Comparison of ENCODE assay signal across 11 mouse cellular contexts in the genomic region with DNA sequence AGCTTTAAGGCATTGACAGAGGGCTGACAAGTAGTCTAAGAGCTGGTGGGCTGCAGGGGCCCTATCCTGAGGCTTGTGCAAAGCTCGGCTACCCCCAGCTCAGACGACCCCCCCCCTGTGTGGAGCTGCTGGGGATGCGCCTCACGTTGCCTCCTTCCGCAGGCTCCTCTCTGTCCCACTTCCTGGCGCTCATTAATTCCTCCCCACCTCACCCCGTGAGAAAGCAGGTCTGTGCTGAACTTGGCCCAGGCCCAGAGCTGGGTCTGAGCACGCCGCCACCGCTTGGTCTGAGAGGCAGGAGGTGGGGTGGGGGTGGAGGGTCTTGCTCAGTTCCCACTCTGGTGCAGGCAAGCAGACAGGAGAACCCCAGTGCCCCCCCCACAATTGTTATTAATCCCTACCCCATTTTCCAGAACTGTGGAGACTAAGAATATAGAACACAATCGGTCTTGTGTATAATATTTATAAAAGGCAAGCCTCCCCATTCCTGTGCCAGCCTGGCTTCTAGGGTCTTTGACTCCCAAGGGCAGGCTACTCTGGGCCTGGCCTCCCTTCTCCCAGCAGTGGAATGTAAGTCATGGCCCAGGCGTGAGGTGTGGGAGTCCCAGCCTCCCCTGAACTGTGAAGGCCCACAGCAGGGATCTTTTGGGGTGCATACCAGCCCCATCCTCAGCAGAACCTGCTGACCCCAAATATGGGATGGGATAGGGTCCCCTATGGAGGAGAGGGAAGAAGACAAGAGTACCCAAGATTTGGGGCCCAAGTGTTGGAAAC. TPM values are rescaled to one million over a fixed set of nuclear protein-coding genes. Genes with fewer than 3 reads are reported as not detected.
A peak's percentile ranks its signal among the peaks of the same experiment; 100 is the strongest.
DNase-seq lines count a peak whose midpoint lies in the region; ATAC-seq and TF ChIP-seq lines count a peak whose summit lies in the region.
"Had no signal": no experiment of that assay in that cellular context is flagged by ENCODE, and none has a peak within 500 bp of the region (broad histone marks: within the 10 kb centered on the region; RNA-seq: fewer than 3 reads in every experiment).

No protein-coding gene starts in this region.

- WGBS in kidney, postnatal 0 days: 32% methylated on average over 12 of the region's 12 CpGs
- 50% methylated on average over 12 of the region's 12 CpGs for WGBS in embryonic facial prominence, embryonic 11.5 days
- 17% methylated on average over 12 of the region's 12 CpGs for WGBS in forebrain, postnatal 0 days
- 31% methylated on average over 12 of the region's 12 CpGs for WGBS in midbrain, embryonic 13.5 days

- H3K4me3 ChIP-seq in kidney, postnatal 0 days (replicated peaks; ENCODE audit: low read depth, low read length): no peak overlapping the region
- H3K4me3 ChIP-seq in embryonic facial prominence, embryonic 11.5 days (ENCODE audit: low read depth, low read length): no peak overlapping the region
- H3K4me3 ChIP-seq in forebrain, postnatal 0 days (ENCODE audit: low read depth, low read length): no peak overlapping the region
- H3K4me3 ChIP-seq in midbrain, embryonic 13.5 days (replicated peaks): no peak overlapping the region
- H3K4me3 ChIP-seq: myocyte had no signal

- H3K9ac ChIP-seq in kidney, postnatal 0 days (ENCODE audit: low read depth, low read length): no peak overlapping the region
- H3K9ac ChIP-seq in embryonic facial prominence, embryonic 11.5 days (replicated peaks; ENCODE audit: low read length): no peak overlapping the region; the same call in 1 of the 2 replicates
- H3K9ac ChIP-seq in forebrain, postnatal 0 days: no peak overlapping the region
- H3K9ac ChIP-seq in midbrain, embryonic 13.5 days (replicated peaks): no peak overlapping the region
- H3K9ac ChIP-seq: liver, embryonic 14.5 days had no signal

- H3K4me2 ChIP-seq in kidney, postnatal 0 days (ENCODE audit: low read length): no peak overlapping the region
- H3K4me2 ChIP-seq in embryonic facial prominence, embryonic 11.5 days (ENCODE audit: low read depth, low read length): no peak overlapping the region
- no peak overlapping the region for H3K4me2 ChIP-seq in forebrain, postnatal 0 days (ENCODE audit: low read depth)
- no peak overlapping the region for H3K4me2 ChIP-seq in midbrain, embryonic 13.5 days (replicated peaks)

- no peaks in the 10 kb centered on the region for H3K36me3 ChIP-seq in kidney, postnatal 0 days (ENCODE audit: insufficient read depth, low read length)
- H3K36me3 ChIP-seq in embryonic facial prominence, embryonic 11.5 days (replicated peaks; ENCODE audit: control insufficient read depth, insufficient read depth, low read depth, low read length): no peaks in the 10 kb centered on the region
- no peaks in the 10 kb centered on the region for H3K36me3 ChIP-seq in forebrain, postnatal 0 days (ENCODE audit: insufficient read depth)
- no peaks in the 10 kb centered on the region for H3K36me3 ChIP-seq in midbrain, embryonic 13.5 days

- 0 out of 2 replicates have a peak, but pooled peaks have one; percentile 19 for ATAC-seq in kidney, postnatal 0 days (replicated peaks; ENCODE audit: low FRiP score, low read depth)
- 0 out of 2 replicates have a peak, but pooled peaks have one; percentile 10 for ATAC-seq in embryonic facial prominence, embryonic 11.5 days (replicated peaks; ENCODE audit: insufficient number of reproducible peaks, low FRiP score, low TSS enrichment, low read depth)
- ATAC-seq in forebrain, postnatal 0 days: peak; percentile 85
- peak; percentile 83 for ATAC-seq in midbrain, embryonic 13.5 days

- TF ChIP-seq CTCF in kidney, postnatal 0 days (IDR thresholded peaks at IDR 0.05; ENCODE audit: low read depth): no peak
- no peak for TF ChIP-seq CTCF in forebrain, postnatal 0 days (IDR thresholded peaks at IDR 0.05; ENCODE audit: low read depth)

- H3K27me3 ChIP-seq in kidney, postnatal 0 days (ENCODE audit: insufficient read depth, low read length): no peaks in the 10 kb centered on the region
- no peaks in the 10 kb centered on the region for H3K27me3 ChIP-seq in embryonic facial prominence, embryonic 11.5 days (ENCODE audit: control insufficient read depth, insufficient read depth, low read length)
- H3K27me3 ChIP-seq in forebrain, postnatal 0 days (ENCODE audit: insufficient read depth, low read length): no peaks in the 10 kb centered on the region
- H3K27me3 ChIP-seq in midbrain, embryonic 13.5 days: no peaks in the 10 kb centered on the region

- no peak for DNase-seq in kidney, postnatal 0 days (ENCODE audit: low spot score)
- no peak for DNase-seq in kidney, postnatal 14 days
- DNase-seq in embryonic facial prominence, embryonic 11.5 days (ENCODE audit: low spot score): no peak
- no peak for DNase-seq in forebrain, postnatal 0 days
- DNase-seq in thymus, postnatal 0 days (ENCODE audit: low spot score): no peak
- DNase-seq in adrenal gland, adult 2 months: no peak
- no peak for DNase-seq in kidney, adult 18-20 months
- DNase-seq: kidney, adult 2 months had no signal

- H3K4me1 ChIP-seq in kidney, postnatal 0 days (replicated peaks; ENCODE audit: insufficient read depth, low read length): no peaks in the 10 kb centered on the region; the same call in 1 of the 2 replicates
- no peaks in the 10 kb centered on the region for H3K4me1 ChIP-seq in embryonic facial prominence, embryonic 11.5 days (ENCODE audit: control insufficient read depth, insufficient read depth, low read length)
- H3K4me1 ChIP-seq in forebrain, postnatal 0 days (ENCODE audit: insufficient read depth): no peaks in the 10 kb centered on the region
- peaks cover 20% of the 10 kb centered on the region for H3K4me1 ChIP-seq in midbrain, embryonic 13.5 days (replicated peaks)

- no peaks in the 10 kb centered on the region for H3K9me3 ChIP-seq in kidney, postnatal 0 days (replicated peaks; ENCODE audit: low read length)
- H3K9me3 ChIP-seq in embryonic facial prominence, embryonic 11.5 days (replicated peaks; ENCODE audit: control insufficient read depth, low read length): no peaks in the 10 kb centered on the region
- no peaks in the 10 kb centered on the region for H3K9me3 ChIP-seq in forebrain, postnatal 0 days (ENCODE audit: low read length)
- H3K9me3 ChIP-seq in midbrain, embryonic 13.5 days: no peaks in the 10 kb centered on the region

- no peak overlapping the region for H3K27ac ChIP-seq in kidney, postnatal 0 days
- H3K27ac ChIP-seq in embryonic facial prominence, embryonic 11.5 days (replicated peaks; ENCODE audit: low read depth, low read length): no peak overlapping the region
- H3K27ac ChIP-seq in forebrain, postnatal 0 days (ENCODE audit: low read depth, low read length): peak overlapping the region; percentile 71
- peak overlapping the region; percentile 61 for H3K27ac ChIP-seq in midbrain, embryonic 13.5 days
- H3K27ac ChIP-seq: liver, embryonic 14.5 days had no signal

RNA-seq across cellular contexts. Expression of a gene that starts 15.7 kb away (rescaled TPM):
- 351 and 359 TPM in 2 replicates for polyA plus RNA-seq in kidney, postnatal 0 days (2015; fragmentation: Nextera tagmentation; extraction: Ambion mirVana)
- 369 and 379 TPM in 2 replicates for polyA plus RNA-seq in embryonic facial prominence, embryonic 11.5 days (2014; fragmentation: Nextera tagmentation; extraction: Ambion mirVana)
- total RNA-seq in forebrain, postnatal 0 days (2014; rRNA removed): 200 and 223 TPM in 2 replicates
- polyA plus RNA-seq in forebrain, postnatal 0 days (2015; fragmentation: Nextera tagmentation; extraction: Ambion mirVana): 267 and 287 TPM in 2 replicates
- 399 and 416 TPM in 2 replicates for polyA plus RNA-seq in midbrain, embryonic 13.5 days (2015; fragmentation: Nextera tagmentation; extraction: Ambion mirVana)
- 466 and 479 TPM in 2 replicates for polyA plus RNA-seq in thymus, postnatal 0 days (2015; fragmentation: Nextera tagmentation; extraction: Ambion mirVana)
- total RNA-seq in adrenal gland, adult 2 months (2021): 100 to 1,000 TPM; 198 to 278 TPM
- 330 and 345 TPM in 2 replicates for polyA plus RNA-seq in adrenal gland, adult 2 months (2012; rRNA removed)

RNA-seq across cellular contexts. Expression of a gene that starts 18.4 kb away (rescaled TPM):
- 12.9 and 14.7 TPM in 2 replicates for polyA plus RNA-seq in kidney, postnatal 0 days (2015; fragmentation: Nextera tagmentation; extraction: Ambion mirVana)
- 7.0 and 7.6 TPM in 2 replicates for polyA plus RNA-seq in embryonic facial prominence, embryonic 11.5 days (2014; fragmentation: Nextera tagmentation; extraction: Ambion mirVana)
- total RNA-seq in forebrain, postnatal 0 days (2014; rRNA removed): 43.5 and 60.9 TPM in 2 replicates
- 38.7 and 39.8 TPM in 2 replicates for polyA plus RNA-seq in forebrain, postnatal 0 days (2015; fragmentation: Nextera tagmentation; extraction: Ambion mirVana)
- polyA plus RNA-seq in midbrain, embryonic 13.5 days (2015; fragmentation: Nextera tagmentation; extraction: Ambion mirVana): 18.7 and 22.0 TPM in 2 replicates
- polyA plus RNA-seq in thymus, postnatal 0 days (2015; fragmentation: Nextera tagmentation; extraction: Ambion mirVana): 0.60 and 1.1 TPM in 2 replicates
- total RNA-seq in adrenal gland, adult 2 months (2021): 1 to 10 TPM in 1 of 2 experiments, under 1 TPM in 1; 0.48 to 2.7 TPM
- 1.7 and 4.1 TPM in 2 replicates for polyA plus RNA-seq in adrenal gland, adult 2 months (2012; rRNA removed)

RNA-seq across cellular contexts. Expression of a gene that starts 28.6 kb away (rescaled TPM):
- polyA plus RNA-seq in kidney, postnatal 0 days (2015; fragmentation: Nextera tagmentation; extraction: Ambion mirVana): 0.89 and 1.2 TPM in 2 replicates
- polyA plus RNA-seq in embryonic facial prominence, embryonic 11.5 days (2014; fragmentation: Nextera tagmentation; extraction: Ambion mirVana): 1.4 TPM in 1 of 2 replicates, not detected in the other
- total RNA-seq in forebrain, postnatal 0 days (2014; rRNA removed): 0.24 TPM in 1 of 2 replicates, not detected in the other
- 0.73 and 1.8 TPM in 2 replicates for polyA plus RNA-seq in forebrain, postnatal 0 days (2015; fragmentation: Nextera tagmentation; extraction: Ambion mirVana)
- 2.4 and 2.7 TPM in 2 replicates for polyA plus RNA-seq in midbrain, embryonic 13.5 days (2015; fragmentation: Nextera tagmentation; extraction: Ambion mirVana)
- polyA plus RNA-seq in thymus, postnatal 0 days (2015; fragmentation: Nextera tagmentation; extraction: Ambion mirVana): 0.62 and 0.85 TPM in 2 replicates
- total RNA-seq in adrenal gland, adult 2 months (2021): under 1 TPM in 1 of 2 experiments, not detected in 1; 0.37 TPM
- 0.10 and 0.16 TPM in 2 replicates for polyA plus RNA-seq in adrenal gland, adult 2 months (2012; rRNA removed)
- polyA plus RNA-seq: myocyte had no signal

RNA-seq across cellular contexts. Expression of a gene that starts 41.9 kb away (rescaled TPM):
- 30.5 and 33.3 TPM in 2 replicates for polyA plus RNA-seq in kidney, postnatal 0 days (2015; fragmentation: Nextera tagmentation; extraction: Ambion mirVana)
- polyA plus RNA-seq in embryonic facial prominence, embryonic 11.5 days (2014; fragmentation: Nextera tagmentation; extraction: Ambion mirVana): 1.1 and 1.3 TPM in 2 replicates
- 6.5 and 6.6 TPM in 2 replicates for total RNA-seq in forebrain, postnatal 0 days (2014; rRNA removed)
- polyA plus RNA-seq in forebrain, postnatal 0 days (2015; fragmentation: Nextera tagmentation; extraction: Ambion mirVana): 3.9 and 4.4 TPM in 2 replicates
- polyA plus RNA-seq in midbrain, embryonic 13.5 days (2015; fragmentation: Nextera tagmentation; extraction: Ambion mirVana): 2.3 and 2.7 TPM in 2 replicates
- 1.4 and 1.8 TPM in 2 replicates for polyA plus RNA-seq in thymus, postnatal 0 days (2015; fragmentation: Nextera tagmentation; extraction: Ambion mirVana)
- total RNA-seq in adrenal gland, adult 2 months (2021): 1 to 10 TPM; 3.7 to 4.1 TPM
- 8.3 and 10.4 TPM in 2 replicates for polyA plus RNA-seq in adrenal gland, adult 2 months (2012; rRNA removed)

RNA-seq across cellular contexts. Expression of a gene that starts 59.4 kb away (rescaled TPM):
- 16.2 and 17.3 TPM in 2 replicates for polyA plus RNA-seq in kidney, postnatal 0 days (2015; fragmentation: Nextera tagmentation; extraction: Ambion mirVana)
- 17.6 and 17.7 TPM in 2 replicates for polyA plus RNA-seq in embryonic facial prominence, embryonic 11.5 days (2014; fragmentation: Nextera tagmentation; extraction: Ambion mirVana)
- 56.6 and 61.4 TPM in 2 replicates for total RNA-seq in forebrain, postnatal 0 days (2014; rRNA removed)
- polyA plus RNA-seq in forebrain, postnatal 0 days (2015; fragmentation: Nextera tagmentation; extraction: Ambion mirVana): 7.1 and 7.8 TPM in 2 replicates
- 18.9 and 24.6 TPM in 2 replicates for polyA plus RNA-seq in midbrain, embryonic 13.5 days (2015; fragmentation: Nextera tagmentation; extraction: Ambion mirVana)
- polyA plus RNA-seq in thymus, postnatal 0 days (2015; fragmentation: Nextera tagmentation; extraction: Ambion mirVana): 2.2 and 3.2 TPM in 2 replicates
- 10 to 100 TPM; 27.2 to 34.8 TPM for total RNA-seq in adrenal gland, adult 2 months (2021)
- polyA plus RNA-seq in adrenal gland, adult 2 months (2012; rRNA removed): 95.1 and 106 TPM in 2 replicates

Comparison
In these comparisons a context has a peak if more than half of its experiments do, and no peak if none do; other contexts are left out.
1. ATAC-seq: peak in every context shown above with its lines; median percentile 85 in forebrain, postnatal 0 days; 83 in midbrain, embryonic 13.5 days; 19 in kidney, postnatal 0 days; 10 in embryonic facial prominence, embryonic 11.5 days.
2. H3K27ac ChIP-seq: peak in forebrain, postnatal 0 days (single experiment) and midbrain, embryonic 13.5 days (single experiment); none in kidney, postnatal 0 days (single experiment) and embryonic facial prominence, embryonic 11.5 days (single experiment).